Mouse (Mus musculus): ENCODE measurements around the gene Trhde. TPM values are rescaled to one million over a fixed set of nuclear protein-coding genes. Genes with fewer than 3 reads are reported as not detected.

Trhde gene
- polyA plus RNA-seq, 1 experiment, result 0.54 TPM

GRCm38 (mm10) chr10:114736377-114736776 is 65.7 kb downstream of the Trhde start:
- no peaks in the 10 kb centered on the region for H3K27me3 ChIP-seq (ENCODE audit: control insufficient read depth, insufficient read depth, low read length)
- H3K4me3 ChIP-seq (ENCODE audit: control insufficient read depth, low read depth, low read length), result no peak overlapping the region
- no peaks in the 10 kb centered on the region for H3K36me3 ChIP-seq (ENCODE audit: control insufficient read depth, insufficient read depth, low read length)
- no peak overlapping the region for H3K27ac ChIP-seq (ENCODE audit: control insufficient read depth, insufficient read depth, low read depth, low read length)
- TF ChIP-seq CTCF (IDR thresholded peaks at IDR 0.05; ENCODE audit: control insufficient read depth, insufficient read depth, insufficient replicate concordance, low read depth, low read length), result no peak
- no peak for TF ChIP-seq POLR2A (IDR thresholded peaks at IDR 0.05; ENCODE audit: control insufficient read depth, low read depth, low read length)
- no peaks in the 10 kb centered on the region for H3K4me1 ChIP-seq (ENCODE audit: control insufficient read depth, insufficient read depth, low read length)

GRCm38 (mm10) chr10:114735678-114736077 is 66.4 kb downstream of the Trhde start:
- no peaks in the 10 kb centered on the region for H3K36me3 ChIP-seq (ENCODE audit: control insufficient read depth, insufficient read depth, low read length)
- H3K27ac ChIP-seq (ENCODE audit: control insufficient read depth, insufficient read depth, low read depth, low read length), result no peak overlapping the region
- H3K4me3 ChIP-seq (ENCODE audit: control insufficient read depth, low read depth, low read length), result no peak overlapping the region
- H3K27me3 ChIP-seq (ENCODE audit: control insufficient read depth, insufficient read depth, low read length), result no peaks in the 10 kb centered on the region
- H3K4me1 ChIP-seq (ENCODE audit: control insufficient read depth, insufficient read depth, low read length), result no peaks in the 10 kb centered on the region
- TF ChIP-seq POLR2A (IDR thresholded peaks at IDR 0.05; ENCODE audit: control insufficient read depth, low read depth, low read length), result no peak
- no peak for TF ChIP-seq CTCF (IDR thresholded peaks at IDR 0.05; ENCODE audit: control insufficient read depth, insufficient read depth, insufficient replicate concordance, low read depth, low read length)

GRCm38 (mm10) chr10:114735111-114735510 is 67.0 kb downstream of the Trhde start:
- H3K27ac ChIP-seq (ENCODE audit: control insufficient read depth, insufficient read depth, low read depth, low read length), result no peak overlapping the region
- H3K36me3 ChIP-seq (ENCODE audit: control insufficient read depth, insufficient read depth, low read length), result no peaks in the 10 kb centered on the region
- no peaks in the 10 kb centered on the region for H3K4me1 ChIP-seq (ENCODE audit: control insufficient read depth, insufficient read depth, low read length)
- TF ChIP-seq POLR2A (IDR thresholded peaks at IDR 0.05; ENCODE audit: control insufficient read depth, low read depth, low read length) (no peak), CTCF (IDR thresholded peaks at IDR 0.05; ENCODE audit: control insufficient read depth, insufficient read depth, insufficient replicate concordance, low read depth, low read length) (no peak)
- H3K4me3 ChIP-seq (ENCODE audit: control insufficient read depth, low read depth, low read length), result no peak overlapping the region
- no peaks in the 10 kb centered on the region for H3K27me3 ChIP-seq (ENCODE audit: control insufficient read depth, insufficient read depth, low read length)

GRCm38 (mm10) chr10:114725591-114725990 is 76.5 kb downstream of the Trhde start:
- Histone ChIP-seq H3K27me3 (ENCODE audit: control insufficient read depth, insufficient read depth, low read length) (no peaks in the 10 kb centered on the region), H3K36me3 (ENCODE audit: control insufficient read depth, insufficient read depth, low read length) (no peaks in the 10 kb centered on the region)
- TF ChIP-seq CTCF (IDR thresholded peaks at IDR 0.05; ENCODE audit: control insufficient read depth, insufficient read depth, insufficient replicate concordance, low read depth, low read length), result no peak
- no peak for TF ChIP-seq POLR2A (IDR thresholded peaks at IDR 0.05; ENCODE audit: control insufficient read depth, low read depth, low read length)

GRCm38 (mm10) chr10:114701791-114702190 is 100.3 kb downstream of the Trhde start:
- Histone ChIP-seq H3K4me1 (ENCODE audit: control insufficient read depth, insufficient read depth, low read length) (no peaks in the 10 kb centered on the region), H3K4me3 (ENCODE audit: control insufficient read depth, low read depth, low read length) (no peak overlapping the region)
- TF ChIP-seq CTCF (IDR thresholded peaks at IDR 0.05; ENCODE audit: control insufficient read depth, insufficient read depth, insufficient replicate concordance, low read depth, low read length) (no peak), POLR2A (IDR thresholded peaks at IDR 0.05; ENCODE audit: control insufficient read depth, low read depth, low read length) (no peak)

More at GRCm38 (mm10) chr10:114725591-114725990, 76.5 kb downstream of the Trhde start:
- Histone ChIP-seq H3K27ac (ENCODE audit: control insufficient read depth, insufficient read depth, low read depth, low read length) (no peak overlapping the region), H3K4me3 (ENCODE audit: control insufficient read depth, low read depth, low read length) (no peak overlapping the region), H3K4me1 (ENCODE audit: control insufficient read depth, insufficient read depth, low read length) (no peaks in the 10 kb centered on the region)

GRCm38 (mm10) chr10:114671791-114672415 is 130.2 kb downstream of the Trhde start:
- TF ChIP-seq POLR2A (IDR thresholded peaks at IDR 0.05; ENCODE audit: control insufficient read depth, low read depth, low read length) (no peak), CTCF (IDR thresholded peaks at IDR 0.05; ENCODE audit: control insufficient read depth, insufficient read depth, insufficient replicate concordance, low read depth, low read length) (no peak)
- Histone ChIP-seq H3K27ac (ENCODE audit: control insufficient read depth, insufficient read depth, low read depth, low read length) (no peak overlapping the region), H3K4me1 (ENCODE audit: control insufficient read depth, insufficient read depth, low read length) (no peaks in the 10 kb centered on the region), H3K36me3 (ENCODE audit: control insufficient read depth, insufficient read depth, low read length) (no peaks in the 10 kb centered on the region), H3K4me3 (ENCODE audit: control insufficient read depth, low read depth, low read length) (no peak overlapping the region), H3K27me3 (ENCODE audit: control insufficient read depth, insufficient read depth, low read length) (no peaks in the 10 kb centered on the region)

More at GRCm38 (mm10) chr10:114701791-114702190, 100.3 kb downstream of the Trhde start:
- Histone ChIP-seq H3K36me3 (ENCODE audit: control insufficient read depth, insufficient read depth, low read length) (no peaks in the 10 kb centered on the region), H3K27ac (ENCODE audit: control insufficient read depth, insufficient read depth, low read depth, low read length) (no peak overlapping the region), H3K27me3 (ENCODE audit: control insufficient read depth, insufficient read depth, low read length) (no peaks in the 10 kb centered on the region)

GRCm38 (mm10) chr10:114593046-114593445 is 209.1 kb downstream of the Trhde start:
- Histone ChIP-seq H3K27me3 (ENCODE audit: control insufficient read depth, insufficient read depth, low read length) (no peaks in the 10 kb centered on the region), H3K4me1 (ENCODE audit: control insufficient read depth, insufficient read depth, low read length) (no peaks in the 10 kb centered on the region), H3K27ac (ENCODE audit: control insufficient read depth, insufficient read depth, low read depth, low read length) (no peak overlapping the region), H3K36me3 (ENCODE audit: control insufficient read depth, insufficient read depth, low read length) (no peaks in the 10 kb centered on the region), H3K4me3 (ENCODE audit: control insufficient read depth, low read depth, low read length) (no peak overlapping the region)
- no peak for TF ChIP-seq POLR2A (IDR thresholded peaks at IDR 0.05; ENCODE audit: control insufficient read depth, low read depth, low read length)
- no peak for TF ChIP-seq CTCF (IDR thresholded peaks at IDR 0.05; ENCODE audit: control insufficient read depth, insufficient read depth, insufficient replicate concordance, low read depth, low read length)
